Mouse (Mus musculus) embryonic facial prominence, embryonic 11.5 days (tissue): ENCODE results near the gene Olfr510. TPM values are rescaled to one million over a fixed set of nuclear protein-coding genes. Genes with fewer than 3 reads are reported as not detected.
"Not testable (repeated sequence)": the region's sequence is repeated elsewhere in the genome, so short reads cannot be mapped to it uniquely, and the experiment has no call there.

ENCODE experiments used
- ATAC-seq: fragments of 200-750 bp; cut with Nextera tagmentation; replicated peaks from 2 replicates; pipeline ENCODE4 v1.8.0; 2017; ENCODE audit warnings: low read depth; ENCODE audit not compliant: insufficient number of reproducible peaks, low FRiP score, low TSS enrichment
- DNase-seq: peaks from one replicate; pipeline ENCODE4 v3.0.0-alpha.2; 2015; ENCODE audit warnings: low spot score
- H3K27ac ChIP-seq: fragments of 300-500 bp; sonication (generic); replicated peaks from 2 replicates; pipeline ENCODE4 v1.5.1; 2014; ENCODE audit warnings: mild to moderate bottlenecking, low read depth, low read length, control low read depth
- H3K27me3 ChIP-seq: fragments of 300-500 bp; sonication (generic); 2 replicates; pipeline ENCODE4 v1.6.1; 2014; ENCODE audit warnings: mild to moderate bottlenecking, low read length, moderate library complexity, mixed read lengths; ENCODE audit not compliant: control insufficient read depth, insufficient read depth
- H3K36me3 ChIP-seq: fragments of 300-500 bp; sonication (generic); replicated peaks from 2 replicates; pipeline ENCODE4 v1.6.1; 2014; ENCODE audit warnings: low read depth, mild to moderate bottlenecking, low read length, moderate library complexity, mixed read lengths; ENCODE audit not compliant: control insufficient read depth, insufficient read depth
- H3K4me1 ChIP-seq: fragments of 300-500 bp; sonication (generic); 2 replicates; pipeline ENCODE4 v1.6.1; 2014; ENCODE audit warnings: low read length, mixed read lengths; ENCODE audit not compliant: control insufficient read depth, insufficient read depth
- H3K4me2 ChIP-seq: fragments of 300-500 bp; sonication (generic); 2 replicates; pipeline ENCODE4 v1.6.1; 2014; ENCODE audit warnings: low read depth, mild to moderate bottlenecking, control low read depth, low read length, moderate library complexity
- H3K4me3 ChIP-seq: fragments of 300-500 bp; sonication (generic); 2 replicates; pipeline ENCODE4 v1.5.1; 2014; ENCODE audit warnings: low read depth, low read length, control low read depth
- H3K9ac ChIP-seq: fragments of 300-500 bp; sonication (generic); replicated peaks from 2 replicates; pipeline ENCODE4 v1.6.1; 2014; ENCODE audit warnings: mild to moderate bottlenecking, control low read depth, low read length
- H3K9me3 ChIP-seq: fragments of 300-500 bp; sonication (generic); replicated peaks from 2 replicates; pipeline ENCODE4 v1.6.1; 2016; ENCODE audit warnings: mild to moderate bottlenecking, low read length, inconsistent platforms, mixed read lengths; ENCODE audit not compliant: control insufficient read depth
- WGBS: fragments of 180-500 bp; shearing (Covaris S2); extraction: QIAGEN DNeasy Blood & Tissue Kit; methylation state at CpG from one replicate; pipeline ENCODE4 v1.1.7; 2014; 5-methylcytosine and 5-hydroxymethylcytosine counted together
- polyA plus RNA-seq: library from polyadenylated mRNA; unstranded; fragments of >200 nt; fragmentation: Nextera tagmentation; extraction: Ambion mirVana; gene quantifications from 2 replicates; pipeline ENCODE4 v1.2.1, GENCODE M21; 2014

The Olfr510 gene
- polyA plus RNA-seq: not detected in 2 replicates

DNA sequence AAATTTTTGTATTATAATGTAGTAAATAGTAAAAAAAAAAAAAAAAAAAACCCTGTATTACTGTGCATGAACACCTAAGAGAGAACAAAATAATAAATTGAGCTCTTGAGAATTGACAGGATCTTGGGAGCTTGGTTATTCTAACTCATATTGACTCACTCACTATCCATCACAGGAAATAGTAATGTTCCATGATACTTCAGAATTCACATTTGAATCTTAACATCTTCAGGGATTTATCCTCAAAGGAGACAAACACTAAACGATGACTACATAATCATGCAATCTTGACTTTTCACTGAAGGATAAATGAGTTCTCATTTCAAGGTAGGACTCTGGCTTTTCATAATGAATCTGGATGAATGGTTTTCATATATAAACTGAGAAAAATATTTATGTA lies at the start of gene Olfr510:
Olfr510 (plus strand) TSS at position 301 of the 400 bp plus-strand sequence.
- no peaks in the 10 kb centered on the region for H3K27me3 ChIP-seq
- DNase-seq (no peak), ATAC-seq (no peak)
- 93% methylated on average over 1 of the region's 1 CpGs for WGBS
- H3K4me1 ChIP-seq: no peaks in the 10 kb centered on the region
- H3K9ac ChIP-seq: no peak within 1 kb of the TSS
- no peak within 1 kb of the TSS for H3K4me3 ChIP-seq
- no peak within 1 kb of the TSS for H3K4me2 ChIP-seq
- no peaks in the 10 kb centered on the region for H3K9me3 ChIP-seq
- no peaks in the 10 kb centered on the region for H3K36me3 ChIP-seq
- H3K27ac ChIP-seq: no peak within 1 kb of the TSS

DNA sequence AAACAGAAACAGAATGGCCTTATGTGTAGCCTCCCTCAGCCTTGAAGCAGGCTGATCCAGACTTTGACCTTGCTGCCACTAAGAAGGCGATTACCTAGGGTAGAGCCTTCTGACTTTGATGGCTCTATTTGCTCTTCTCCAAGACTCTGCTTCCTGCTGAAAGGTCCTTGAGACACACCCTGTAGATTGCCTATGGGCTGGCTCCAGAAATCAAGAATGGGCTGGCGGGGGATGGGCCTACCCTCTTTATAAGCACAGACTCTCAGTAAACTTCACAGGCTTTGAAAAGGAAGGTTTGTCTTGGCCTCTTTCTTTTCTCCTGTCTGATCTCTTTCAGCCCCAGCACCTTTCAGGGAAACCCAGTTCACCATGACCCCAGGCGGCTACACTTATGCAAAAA lies 49.4 kb upstream of the Olfr510 start:
- H3K4me2 ChIP-seq, H3K4me1 ChIP-seq, H3K36me3 ChIP-seq, H3K4me3 ChIP-seq, H3K27ac ChIP-seq, ATAC-seq, H3K9ac ChIP-seq, H3K27me3 ChIP-seq, H3K9me3 ChIP-seq, DNase-seq: not testable (repeated sequence)
- 61% methylated on average over 3 of the region's 3 CpGs for WGBS

DNA sequence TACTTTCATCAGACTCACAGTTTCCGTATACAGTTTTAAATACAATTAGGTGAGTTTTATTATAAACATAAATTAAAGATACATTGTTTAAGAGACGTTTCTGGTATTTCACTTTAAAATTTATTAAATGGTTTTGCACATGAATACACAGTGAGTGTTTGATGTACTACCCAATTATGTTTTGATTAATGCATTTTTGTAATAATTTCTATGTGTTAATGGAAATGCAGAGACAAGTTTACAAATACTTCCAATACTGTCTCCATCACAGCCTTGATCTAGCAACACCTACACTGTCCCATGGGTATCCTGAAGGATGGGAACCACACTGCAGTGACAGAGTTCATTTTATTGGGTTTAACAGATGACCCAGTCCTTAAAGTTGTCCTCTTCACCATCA lies 44.7 kb upstream of the Olfr510 start, which contains the start of gene Olfr507:
Olfr507 (plus strand) TSS at position 301 of the 400 bp plus-strand sequence.
- Histone ChIP-seq H3K4me2 (no peak within 1 kb of the TSS), H3K4me1 (no peaks in the 10 kb centered on the region), H3K9ac (no peak within 1 kb of the TSS), H3K4me3 (no peak within 1 kb of the TSS), H3K27me3 (no peaks in the 10 kb centered on the region), H3K36me3 (no peaks in the 10 kb centered on the region), H3K9me3 (no peaks in the 10 kb centered on the region), H3K27ac (no peak within 1 kb of the TSS)
- no peak for DNase-seq
- no peak for ATAC-seq
- 81% methylated on average over 2 of the region's 2 CpGs for WGBS

DNA sequence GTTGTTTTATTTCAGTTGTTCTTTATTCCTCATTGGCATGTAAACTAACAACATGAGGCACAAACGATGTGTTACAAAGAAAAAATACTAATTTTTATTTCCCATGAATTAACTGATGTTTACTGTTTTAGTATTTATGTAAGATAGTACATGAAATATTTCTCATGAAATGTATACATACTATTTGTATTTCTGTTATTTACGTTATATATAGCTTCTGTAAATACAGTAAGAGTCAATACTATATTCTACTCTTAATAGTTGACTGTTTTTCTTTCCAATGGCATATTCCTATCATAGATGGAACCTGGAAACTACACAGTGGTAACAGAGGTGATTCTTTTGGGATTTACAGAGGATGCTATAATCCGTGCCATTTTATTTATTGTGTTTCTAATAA lies 36.5 kb upstream of the Olfr510 start, which contains the start of gene Olfr508:
Olfr508 (plus strand) TSS at position 301 of the 400 bp plus-strand sequence.
- H3K27ac ChIP-seq: no peak within 1 kb of the TSS
- no peaks in the 10 kb centered on the region for H3K9me3 ChIP-seq
- H3K4me2 ChIP-seq: no peak within 1 kb of the TSS
- WGBS: 86% methylated on average over 3 of the region's 3 CpGs
- H3K4me1 ChIP-seq: no peaks in the 10 kb centered on the region
- DNase-seq (no peak), ATAC-seq (no peak)
- H3K36me3 ChIP-seq: no peaks in the 10 kb centered on the region
- no peaks in the 10 kb centered on the region for H3K27me3 ChIP-seq
- H3K9ac ChIP-seq: no peak within 1 kb of the TSS
- H3K4me3 ChIP-seq: no peak within 1 kb of the TSS

DNA sequence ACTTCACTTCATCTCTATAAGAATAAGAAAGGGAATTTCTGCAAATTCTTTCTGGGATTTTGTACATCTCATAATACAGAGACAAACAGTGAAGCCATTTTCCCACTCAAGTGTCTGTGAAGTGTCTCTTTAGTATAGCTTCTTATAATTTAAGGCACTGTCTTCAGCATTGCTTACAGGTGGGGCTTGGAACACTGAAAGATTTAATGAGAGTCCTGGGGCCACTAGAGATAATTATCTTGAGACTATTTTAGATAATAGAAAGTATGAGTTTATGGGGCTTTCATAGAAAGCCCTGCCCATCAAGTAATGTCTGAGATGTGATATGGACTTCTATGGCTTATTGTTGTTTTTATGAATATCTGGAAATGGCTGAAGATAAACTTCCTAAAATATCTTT lies 14.4 kb upstream of the Olfr510 start, which contains the start of gene Olfr509:
Olfr509 (minus strand) TSS at position 101 of the 400 bp plus-strand sequence.
- Histone ChIP-seq H3K4me1 (no peaks in the 10 kb centered on the region), H3K36me3 (no peaks in the 10 kb centered on the region), H3K4me2 (no peak within 1 kb of the TSS), H3K27me3 (no peaks in the 10 kb centered on the region), H3K4me3 (no peak within 1 kb of the TSS), H3K9me3 (no peaks in the 10 kb centered on the region), H3K27ac (no peak within 1 kb of the TSS), H3K9ac (no peak within 1 kb of the TSS)
- ATAC-seq (no peak), DNase-seq (no peak)

DNA sequence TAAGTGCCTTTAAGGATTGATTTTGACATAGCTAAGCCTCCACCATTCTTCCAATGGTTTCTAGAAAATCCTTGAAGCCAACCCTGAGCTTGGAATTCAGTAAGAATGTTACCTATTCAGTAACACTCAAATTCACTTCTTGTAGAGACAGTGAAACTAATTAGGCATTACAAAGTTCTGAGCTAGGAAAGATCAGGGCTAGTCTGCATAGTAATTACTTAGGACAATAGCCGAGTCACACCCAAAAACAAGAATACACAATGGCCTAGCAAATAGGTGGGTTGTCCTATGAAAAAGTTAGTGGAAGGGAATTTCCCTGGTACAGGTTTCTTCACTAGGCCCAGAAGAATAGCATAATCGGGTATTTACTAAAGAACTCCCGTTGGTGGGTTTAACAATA lies 3.8 kb upstream of the Olfr510 start:
- H3K27ac ChIP-seq: no peak overlapping the region
- H3K4me1 ChIP-seq: no peaks in the 10 kb centered on the region

DNA sequence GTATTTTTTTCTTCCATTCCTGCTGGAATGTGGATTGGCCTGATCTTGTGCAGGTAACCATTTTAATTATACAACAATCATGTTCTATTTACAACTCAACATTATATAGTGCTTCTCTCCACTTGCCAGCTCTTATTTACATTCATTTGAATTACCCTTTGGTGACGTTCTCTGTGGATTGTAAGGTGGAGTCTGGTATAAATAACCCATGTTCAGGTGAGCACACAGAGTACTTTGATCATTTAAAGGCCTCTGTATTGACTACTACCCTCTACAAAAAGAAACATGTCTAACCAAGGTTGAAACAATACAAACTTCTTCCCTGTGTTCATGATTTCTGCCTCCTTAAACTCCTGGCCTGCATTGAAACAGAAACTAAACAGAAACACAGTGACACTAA lies 4.8 kb downstream of the Olfr510 start:
- Histone ChIP-seq H3K4me3 (no peak overlapping the region), H3K27ac (no peak overlapping the region), H3K9ac (no peak overlapping the region), H3K36me3 (no peaks in the 10 kb centered on the region), H3K4me1 (no peaks in the 10 kb centered on the region), H3K9me3 (no peaks in the 10 kb centered on the region), H3K27me3 (no peaks in the 10 kb centered on the region), H3K4me2 (no peak overlapping the region)
- no peak for ATAC-seq
- DNase-seq: no peak
- WGBS: 63% methylated on average over 1 of the region's 1 CpGs

More for the DNA sequence above, 3.8 kb upstream of the Olfr510 start:
- DNase-seq: no peak
- H3K4me3 ChIP-seq: no peak overlapping the region
- no peaks in the 10 kb centered on the region for H3K27me3 ChIP-seq
- H3K9ac ChIP-seq: no peak overlapping the region
- no peaks in the 10 kb centered on the region for H3K9me3 ChIP-seq
- WGBS: 86% methylated on average over 3 of the region's 3 CpGs
- no peak overlapping the region for H3K4me2 ChIP-seq
- ATAC-seq: no peak
- H3K36me3 ChIP-seq: no peaks in the 10 kb centered on the region

DNA sequence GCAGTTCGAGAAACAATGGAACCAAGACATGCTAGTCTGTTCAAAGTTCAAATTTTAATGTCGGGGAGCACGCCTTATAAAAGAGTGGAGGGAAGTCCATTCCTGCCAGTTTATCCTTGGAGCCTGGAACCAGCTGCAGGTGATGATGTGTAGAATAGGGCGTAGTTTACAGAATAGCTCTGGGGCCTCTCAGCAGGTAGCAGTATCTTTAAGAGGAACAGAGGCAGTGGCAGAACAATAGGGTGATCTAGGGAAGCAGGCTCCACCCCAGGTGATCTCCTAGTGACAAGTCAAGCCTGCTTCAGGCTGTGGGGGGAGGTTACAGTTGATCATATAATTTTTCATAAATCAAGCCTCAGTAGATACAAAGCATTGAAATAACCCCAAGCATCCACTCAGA lies 12.7 kb downstream of the Olfr510 start:
- ATAC-seq (no peak), DNase-seq (no peak)

More for the DNA sequence above, 12.7 kb downstream of the Olfr510 start:
- Histone ChIP-seq H3K9me3 (no peaks in the 10 kb centered on the region), H3K36me3 (no peaks in the 10 kb centered on the region), H3K27me3 (no peaks in the 10 kb centered on the region), H3K4me1 (no peaks in the 10 kb centered on the region), H3K4me2 (no peak overlapping the region), H3K4me3 (no peak overlapping the region), H3K27ac (no peak overlapping the region), H3K9ac (no peak overlapping the region)
- 86% methylated on average over 4 of the region's 4 CpGs for WGBS
